Mouse (Mus musculus): ENCODE measurements around the gene Rfx6. TPM values are rescaled to one million over a fixed set of nuclear protein-coding genes. Genes with fewer than 3 reads are reported as not detected.

The Rfx6 gene
- total and polyA plus RNA-seq, 3 experiments, result not detected

GRCm38 (mm10) chr10:51768445-51768844, 90.9 kb downstream of the Rfx6 start:
- no peaks in the 10 kb centered on the region for H3K27me3 ChIP-seq (ENCODE audit: control insufficient read depth, insufficient read depth, low read length)
- WGBS, result 54% methylated on average over 5 of the region's 5 CpGs
- no peak overlapping the region for H3K9ac ChIP-seq (ENCODE audit: low read depth, low read length)
- TF ChIP-seq EP300 (IDR thresholded peaks at IDR 0.05; ENCODE audit: insufficient read depth, low read depth, low read length), result no peak
- no peak overlapping the region for H3K4me3 ChIP-seq
- no peaks in the 10 kb centered on the region for H3K36me3 ChIP-seq (ENCODE audit: control insufficient read depth, insufficient read depth, low read length)
- intact Hi-C loops (cut with DNase I), result no loop called here
- H3K79me2 ChIP-seq (replicated peaks; ENCODE audit: control insufficient read depth, insufficient read depth, low read length), result no peaks in the 10 kb centered on the region
- H3K4me1 ChIP-seq (ENCODE audit: control insufficient read depth, insufficient read depth, low read length), result no peaks in the 10 kb centered on the region
- no peak overlapping the region for H3K27ac ChIP-seq
- DNase-seq, result no peak

DNA sequence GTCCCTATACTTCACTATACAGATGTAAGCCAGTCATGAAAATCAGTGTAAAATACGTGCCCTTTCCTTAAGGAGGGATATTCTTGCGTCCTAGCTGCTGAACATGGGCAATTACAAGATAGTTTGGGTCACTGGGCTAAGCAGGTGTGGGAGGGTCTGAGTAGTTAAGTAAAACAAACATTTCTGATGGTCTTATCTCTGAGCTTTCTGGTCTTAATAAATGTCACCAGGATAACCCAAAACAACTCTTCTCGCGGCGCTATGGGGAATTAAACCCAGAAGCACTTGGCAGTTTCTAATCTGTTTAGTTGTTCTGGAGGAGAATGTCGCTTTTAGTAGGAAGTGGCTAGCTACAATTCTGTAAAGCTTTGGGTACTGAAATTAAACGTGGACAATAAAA, 91.7 kb downstream of the Rfx6 start:
- TF ChIP-seq EP300 (IDR thresholded peaks at IDR 0.05; ENCODE audit: insufficient read depth, low read depth, low read length), result no peak
- TF ChIP-seq CTCF (IDR thresholded peaks at IDR 0.05), result no peak
- no peak for TF ChIP-seq POLR2A (IDR thresholded peaks at IDR 0.05; ENCODE audit: insufficient read depth, low read depth, low read length)
- no peaks in the 10 kb centered on the region for H3K79me2 ChIP-seq (replicated peaks; ENCODE audit: control insufficient read depth, insufficient read depth, low read length)
- H3K36me3 ChIP-seq (ENCODE audit: control insufficient read depth, insufficient read depth, low read length), result no peaks in the 10 kb centered on the region
- H3K4me1 ChIP-seq (ENCODE audit: control insufficient read depth, insufficient read depth, low read length), result no peaks in the 10 kb centered on the region
- no peak for DNase-seq
- no peaks in the 10 kb centered on the region for H3K27me3 ChIP-seq (ENCODE audit: control insufficient read depth, insufficient read depth, low read length)
- H3K9ac ChIP-seq (ENCODE audit: low read depth, low read length), result no peak overlapping the region
- H3K4me3 ChIP-seq, result no peak overlapping the region
- H3K27ac ChIP-seq, result no peak overlapping the region
- intact Hi-C loops (cut with DNase I), result no loop called here
- 34% methylated on average over 7 of the region's 7 CpGs for WGBS

DNA sequence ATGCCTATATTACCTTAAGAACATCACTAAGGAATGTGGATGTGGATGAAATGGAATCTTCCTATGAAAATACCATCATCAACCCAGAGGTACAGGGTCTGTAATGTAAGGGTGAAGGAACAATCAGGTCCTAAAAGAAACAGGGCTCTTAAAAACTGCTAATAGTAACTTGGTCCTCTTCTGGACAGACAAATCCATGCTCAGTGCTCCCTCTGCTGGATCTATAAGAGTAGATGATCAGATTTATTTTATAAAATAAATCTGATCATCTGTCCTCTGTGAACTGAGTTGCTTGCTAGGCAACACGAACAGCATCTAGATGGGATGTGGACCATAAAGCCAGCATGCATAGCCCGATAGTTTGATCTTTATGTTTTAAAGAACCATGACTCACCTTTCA, 102.1 kb downstream of the Rfx6 start:
- no peaks in the 10 kb centered on the region for H3K36me3 ChIP-seq (ENCODE audit: control insufficient read depth, insufficient read depth, low read length)
- H3K27me3 ChIP-seq (ENCODE audit: control insufficient read depth, insufficient read depth, low read length), result no peaks in the 10 kb centered on the region
- 62% methylated on average over 2 of the region's 2 CpGs for WGBS
- no peak overlapping the region for H3K4me3 ChIP-seq
- intact Hi-C loops (cut with DNase I), result no loop called here
- no peak for DNase-seq
- no peaks in the 10 kb centered on the region for H3K4me1 ChIP-seq (ENCODE audit: control insufficient read depth, insufficient read depth, low read length)
- TF ChIP-seq POLR2A (IDR thresholded peaks at IDR 0.05; ENCODE audit: insufficient read depth, low read depth, low read length) (no peak), CTCF (IDR thresholded peaks at IDR 0.05) (no peak)
- H3K79me2 ChIP-seq (replicated peaks; ENCODE audit: control insufficient read depth, insufficient read depth, low read length), result no peaks in the 10 kb centered on the region
- no peak overlapping the region for H3K27ac ChIP-seq
- no peak overlapping the region for H3K9ac ChIP-seq (ENCODE audit: low read depth, low read length)

Other genes starting within 250 kb of the Rfx6 start
- 1 to 10 TPM in 1 of 2 experiments, under 1 TPM in 1; 0.26 to 1.0 TPM for gene Gm49339, start 197.1 kb upstream of the Rfx6 start, total RNA-seq (2021)
- gene Gm49339, start 197.1 kb upstream of the Rfx6 start, polyA plus RNA-seq (2012; rRNA removed), result 2.4 and 4.9 TPM in 2 replicates
- 1 to 10 TPM; 2.0 TPM for gene Lilr4b, start 197.1 kb upstream of the Rfx6 start, total RNA-seq (2021)
- gene Lilr4b, start 197.1 kb upstream of the Rfx6 start, polyA plus RNA-seq (2012; rRNA removed), result 4.6 and 4.8 TPM in 2 replicates
- 1 to 10 TPM; 1.8 to 2.8 TPM for gene Lilrb4a, start 186.8 kb upstream of the Rfx6 start, total RNA-seq (2021)
- gene Lilrb4a, start 186.8 kb upstream of the Rfx6 start, polyA plus RNA-seq (2012; rRNA removed), result 3.7 and 5.9 TPM in 2 replicates
- not detected for gene Fam162b, start 87.2 kb upstream of the Rfx6 start, total RNA-seq (2021)
- gene Fam162b, start 87.2 kb upstream of the Rfx6 start, polyA plus RNA-seq (2012; rRNA removed), result not detected in 2 replicates
- gene Gprc6a, start 46.3 kb upstream of the Rfx6 start, total RNA-seq (2021), result not detected
- 0.06 TPM in 1 of 2 replicates, not detected in the other for gene Gprc6a, start 46.3 kb upstream of the Rfx6 start, polyA plus RNA-seq (2012; rRNA removed)

Data from heart, adult 2 months (tissue).